In genomic region chr1:72536611-72537351, GRCm38 (mm10) we compare ENCODE assay signal across 8 mouse cellular contexts. TPM values are rescaled to one million over a fixed set of nuclear protein-coding genes. Genes with fewer than 3 reads are reported as not detected.
A peak's percentile ranks its signal among the peaks of the same experiment; 100 is the strongest.
DNase-seq lines count a peak whose midpoint lies in the region; ATAC-seq lines count a peak whose summit lies in the region.

TSS of gene March4 (minus strand) at chr1:72536930.

- H3K9ac ChIP-seq in embryonic facial prominence, embryonic 13.5 days, result no peak within 1 kb of the TSS
- H3K9ac ChIP-seq in liver, embryonic 16.5 days (ENCODE audit: low read depth, low read length), result no peak within 1 kb of the TSS
- peak within 1 kb of the TSS; percentile 78 for H3K9ac ChIP-seq in neural tube, embryonic 14.5 days (replicated peaks; ENCODE audit: low read depth, low read length)

- H3K4me2 ChIP-seq in embryonic facial prominence, embryonic 13.5 days, result peak within 1 kb of the TSS; percentile 72
- H3K4me2 ChIP-seq in liver, embryonic 16.5 days (ENCODE audit: low read depth, low read length), result peak within 1 kb of the TSS; percentile 37; the same call in 1 of the 2 replicates
- H3K4me2 ChIP-seq in neural tube, embryonic 14.5 days (ENCODE audit: low read depth, low read length), result peak within 1 kb of the TSS; percentile 76

- H3K4me1 ChIP-seq in embryonic facial prominence, embryonic 13.5 days, result peaks cover 16% of the 10 kb centered on the region
- H3K4me1 ChIP-seq in liver, embryonic 16.5 days (ENCODE audit: control insufficient read depth, low read depth, low read length), result no peaks in the 10 kb centered on the region
- H3K4me1 ChIP-seq in neural tube, embryonic 14.5 days (ENCODE audit: control insufficient read depth, insufficient read depth, low read length), result peaks cover 3% of the 10 kb centered on the region; the same call in 1 of the 2 replicates

- WGBS in embryonic facial prominence, embryonic 13.5 days, result under 1% methylated on average over 41 of the region's 41 CpGs
- WGBS in liver, embryonic 16.5 days (ENCODE audit: insufficient replicate concordance), result 2% methylated on average over 41 of the region's 41 CpGs
- under 1% methylated on average over 41 of the region's 41 CpGs for WGBS in neural tube, embryonic 14.5 days

- peak within 1 kb of the TSS; percentile 39 for H3K4me3 ChIP-seq in embryonic facial prominence, embryonic 13.5 days
- 0 out of 2 replicates have a peak within 1 kb of the TSS, but pooled peaks have one; percentile 5 for H3K4me3 ChIP-seq in liver, embryonic 16.5 days (ENCODE audit: low read depth, low read length)
- peak within 1 kb of the TSS; percentile 65 for H3K4me3 ChIP-seq in neural tube, embryonic 14.5 days (ENCODE audit: low read depth, low read length)

- ATAC-seq in embryonic facial prominence, embryonic 13.5 days (ENCODE audit: insufficient number of reproducible peaks, insufficient read depth, low FRiP score, low TSS enrichment, low read depth), result peak; percentile 82
- no peak for ATAC-seq in liver, embryonic 16.5 days (ENCODE audit: low read depth)
- ATAC-seq in neural tube, embryonic 14.5 days (ENCODE audit: low read depth), result peak; percentile 83

- intact Hi-C loops in heart, postnatal 10 days (cut with DNase I), result no loop called here

- DNase-seq in spleen, adult 18-20 months, result peak; percentile 4 to 5
- DNase-seq in spleen, postnatal 36 days (ENCODE audit: low spot score in 2 of 2), result no peak
- peak; percentile 67 to 83 for DNase-seq in heart, postnatal 10 days
- DNase-seq in kidney, postnatal 36 days, result peak; percentile 34 to 80
- peak; percentile 49 for DNase-seq in thymus, postnatal 25 days

- no peak within 1 kb of the TSS for H3K27ac ChIP-seq in embryonic facial prominence, embryonic 13.5 days
- no peak within 1 kb of the TSS for H3K27ac ChIP-seq in liver, embryonic 16.5 days (ENCODE audit: low read length)
- H3K27ac ChIP-seq in neural tube, embryonic 14.5 days (ENCODE audit: low read depth, low read length), result peak within 1 kb of the TSS; percentile 90

- H3K9me3 ChIP-seq in embryonic facial prominence, embryonic 13.5 days, result no peaks in the 10 kb centered on the region
- H3K9me3 ChIP-seq in liver, embryonic 16.5 days (replicated peaks; ENCODE audit: control insufficient read depth, low read length), result no peaks in the 10 kb centered on the region
- no peaks in the 10 kb centered on the region for H3K9me3 ChIP-seq in neural tube, embryonic 14.5 days (ENCODE audit: control insufficient read depth, low read length)

- H3K27me3 ChIP-seq in embryonic facial prominence, embryonic 13.5 days, result peaks cover 52% of the 10 kb centered on the region
- H3K27me3 ChIP-seq in liver, embryonic 16.5 days (ENCODE audit: control insufficient read depth, insufficient read depth, low read depth, low read length), result peaks cover 29% of the 10 kb centered on the region
- no peaks in the 10 kb centered on the region for H3K27me3 ChIP-seq in neural tube, embryonic 14.5 days (ENCODE audit: control insufficient read depth, insufficient read depth, low read length)

- no peaks in the 10 kb centered on the region for H3K36me3 ChIP-seq in embryonic facial prominence, embryonic 13.5 days
- H3K36me3 ChIP-seq in liver, embryonic 16.5 days (ENCODE audit: control insufficient read depth, insufficient read depth), result no peaks in the 10 kb centered on the region
- H3K36me3 ChIP-seq in neural tube, embryonic 14.5 days (ENCODE audit: control insufficient read depth, insufficient read depth, low read length), result no peaks in the 10 kb centered on the region

RNA-seq across cellular contexts. Expression of gene March4, which starts in this region (rescaled TPM):
- polyA plus RNA-seq in embryonic facial prominence, embryonic 13.5 days (2015; fragmentation: Nextera tagmentation; extraction: Ambion mirVana), result 0.17 and 0.18 TPM in 2 replicates
- total RNA-seq in heart, postnatal 10 days (2021), result not detected
- polyA plus RNA-seq in liver, embryonic 16.5 days (2015; fragmentation: Nextera tagmentation; extraction: Ambion mirVana), result not detected in 2 replicates
- polyA plus RNA-seq in neural tube, embryonic 14.5 days (2014; fragmentation: Nextera tagmentation; extraction: Ambion mirVana), result 10.6 and 11.2 TPM in 2 replicates

Comparison
In these comparisons a context has a peak if more than half of its experiments do, and no peak if none do; other contexts are left out.
1. DNase-seq: peak in spleen, adult 18-20 months (2 of 2), kidney, postnatal 36 days (2 of 2) and thymus, postnatal 25 days (single experiment); none in spleen, postnatal 36 days (0 of 2).
2. Peak in ATAC-seq, H3K4me3 ChIP-seq and H3K4me2 ChIP-seq in embryonic facial prominence, embryonic 13.5 days; RNA of the gene not detected or under 1 TPM.
3. Peak in DNase-seq in heart, postnatal 10 days; RNA of the gene not detected or under 1 TPM.
4. H3K4me3 ChIP-seq: peak in every context shown above with its lines; median percentile 65 in neural tube, embryonic 14.5 days; 39 in embryonic facial prominence, embryonic 13.5 days; 5 in liver, embryonic 16.5 days.
5. Peak in every context shown above with its lines, with median percentiles within 50 percentile points of each other: H3K4me2 ChIP-seq.